Mouse (Mus musculus) layer of hippocampus, postnatal 10 days (tissue): ENCODE data around the gene Fhad1. TPM values are rescaled to one million over a fixed set of nuclear protein-coding genes. Genes with fewer than 3 reads are reported as not detected.

Experiments
- DNase-seq, 2 experiments: peaks; one replicate each; pipeline ENCODE4 v3.0.0; 2021; ENCODE audit warnings: low spot score in 2 of 2
- total RNA-seq, 2 experiments: library from RNA; stranded (reverse); gene quantifications; 2 replicates each; pipeline ENCODE4 v1.2.3; 2021

The Fhad1 gene
- total RNA-seq, 2 experiments from 2014 or later = 2.1 to 3.5 TPM

DNA sequence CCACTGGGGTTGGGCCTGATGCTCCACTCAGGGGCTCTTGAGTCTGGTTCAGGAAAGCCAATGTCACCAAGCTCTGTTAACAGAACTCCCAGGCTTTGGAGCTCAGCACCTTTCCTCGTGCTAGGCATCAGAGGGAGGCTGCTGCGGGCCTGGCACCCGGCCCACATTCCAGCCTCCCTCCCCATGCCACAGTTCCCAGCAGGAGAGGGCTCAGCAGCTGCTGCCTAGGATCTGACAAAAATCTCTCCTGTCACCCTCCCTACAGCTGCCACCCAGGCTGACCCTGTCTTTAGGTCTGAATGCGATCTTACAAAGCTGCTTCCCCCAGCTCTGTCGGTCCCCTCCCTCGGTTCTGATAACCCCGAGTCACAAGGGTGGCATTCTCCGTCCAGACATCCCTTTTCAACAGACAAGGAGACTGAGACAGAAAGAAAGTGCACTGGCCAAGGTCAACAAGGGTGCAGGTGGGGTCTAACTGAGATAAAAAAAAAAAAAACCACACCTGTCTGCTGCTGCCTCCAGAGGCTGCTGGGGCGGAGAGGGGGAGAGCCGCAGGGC lies 147.9 kb downstream of the Fhad1 start:
- no peak for DNase-seq

DNA sequence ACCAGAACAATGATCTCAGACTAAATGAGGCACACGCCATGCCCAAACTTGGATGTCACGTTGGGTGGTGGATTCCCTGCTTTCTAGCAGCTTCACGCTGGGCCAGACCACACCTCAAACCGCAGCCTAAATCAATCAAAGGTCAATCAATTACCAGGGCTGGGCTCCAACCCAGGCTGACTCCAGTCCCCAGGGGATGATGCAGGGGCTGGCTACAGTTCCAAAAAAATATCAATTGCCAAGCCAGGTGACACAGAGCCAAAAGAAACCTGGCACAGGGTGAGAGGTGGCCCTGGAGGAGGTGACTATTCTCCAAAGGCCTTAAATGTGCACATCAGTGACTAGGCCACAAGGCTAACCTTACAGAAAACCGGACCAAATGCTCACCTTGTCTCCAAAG lies 149.3 kb downstream of the Fhad1 start:
- DNase-seq = peak in 1 of 2 experiments; percentile 5

DNA sequence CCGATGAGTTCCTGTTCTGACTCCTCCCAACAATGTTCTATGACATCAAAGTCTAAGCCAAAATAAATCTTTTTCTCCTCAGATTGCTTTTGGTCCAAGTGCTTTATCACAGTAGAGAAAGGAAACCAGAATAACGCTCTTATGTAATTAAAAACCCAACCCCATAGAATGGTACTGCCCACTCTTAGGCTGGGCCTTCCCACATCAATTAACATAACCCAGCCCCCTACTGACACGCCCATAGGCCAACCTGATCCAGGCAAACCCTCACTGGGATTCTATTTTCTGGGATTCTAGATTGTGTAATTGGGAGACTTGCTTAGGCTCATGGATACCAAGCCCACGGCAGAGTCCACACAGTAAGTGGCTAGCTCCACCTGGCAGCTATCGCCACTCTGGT lies 149.9 kb downstream of the Fhad1 start:
- DNase-seq = no peak

GRCm38 (mm10) chr4:141864506-141864905 lies 150.4 kb downstream of the Fhad1 start:
- DNase-seq = no peak

DNA sequence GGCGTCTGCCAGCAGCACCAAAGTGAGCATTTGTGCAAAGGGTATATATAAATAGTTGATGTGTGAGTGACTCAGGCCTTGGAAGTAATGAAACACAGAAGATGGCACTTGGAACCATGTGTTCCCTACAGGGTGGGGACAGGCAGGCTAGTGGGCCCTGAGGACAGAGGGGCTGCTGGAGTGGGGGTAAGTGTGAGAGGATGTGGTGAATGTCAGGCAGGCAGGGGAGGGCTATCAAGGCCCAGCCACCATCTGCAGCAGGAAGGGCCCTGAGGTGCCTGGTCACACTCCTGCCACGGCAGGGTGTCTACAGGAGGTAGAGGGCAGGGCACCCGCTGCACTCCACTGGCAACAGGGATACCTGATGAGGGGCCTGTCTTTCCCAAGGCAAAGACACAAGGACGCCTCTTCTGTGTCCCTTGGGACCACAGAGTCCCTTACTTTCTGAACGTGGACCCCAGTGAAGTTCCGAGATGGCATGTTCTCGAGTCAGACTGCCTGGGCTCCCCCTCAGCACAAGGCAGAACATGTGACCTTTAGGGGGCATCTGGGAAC lies 151.1 kb downstream of the Fhad1 start:
- no peak for DNase-seq

- no peak for DNase-seq
Observed at GRCm38 (mm10) chr4:141862867-141863266, 152.0 kb downstream of the Fhad1 start.

- no peak for DNase-seq
Observed at GRCm38 (mm10) chr4:141861591-141862295, 153.1 kb downstream of the Fhad1 start.

GRCm38 (mm10) chr4:141860246-141860841 lies 154.5 kb downstream of the Fhad1 start:
- DNase-seq = no peak

DNA sequence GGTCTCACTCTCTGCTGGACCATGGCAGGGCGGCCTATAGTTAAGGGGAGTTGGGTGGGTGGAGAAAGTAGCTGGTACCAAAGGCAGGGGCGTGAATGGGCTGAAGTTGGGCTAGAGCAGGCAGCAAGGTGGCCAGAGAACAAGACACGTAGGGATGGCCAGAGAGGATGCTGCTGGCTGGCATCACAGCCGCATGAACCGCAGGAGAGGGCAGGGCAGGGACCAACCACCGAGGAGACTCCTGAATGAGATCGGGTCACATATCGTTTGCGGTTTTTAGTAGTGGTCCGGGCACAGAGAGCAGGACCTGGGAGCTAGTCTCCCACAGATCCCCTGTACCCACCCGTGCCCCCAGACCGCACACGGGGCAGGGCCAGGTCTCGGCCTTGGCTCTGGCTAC lies 155.5 kb downstream of the Fhad1 start:
- DNase-seq = no peak

DNA sequence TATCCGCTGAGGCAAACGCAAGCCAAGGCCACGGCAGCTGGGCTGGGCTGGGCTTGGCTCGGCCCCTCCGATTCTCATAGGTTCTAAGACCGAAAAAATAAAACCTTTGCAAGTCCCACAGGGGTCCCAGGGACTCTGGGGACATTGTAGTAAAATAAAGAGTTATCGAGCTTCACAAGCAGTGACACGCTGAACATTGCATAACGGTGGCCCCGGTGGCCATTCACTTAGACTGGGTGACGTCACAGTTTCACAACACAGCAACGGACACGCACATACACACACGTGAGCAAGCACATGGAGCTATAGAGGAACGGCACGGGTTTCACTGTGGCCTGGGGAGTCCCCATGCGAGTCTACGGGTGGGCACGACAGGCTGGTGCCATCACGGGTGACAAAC lies 156.4 kb downstream of the Fhad1 start:
- no peak for DNase-seq

DNA sequence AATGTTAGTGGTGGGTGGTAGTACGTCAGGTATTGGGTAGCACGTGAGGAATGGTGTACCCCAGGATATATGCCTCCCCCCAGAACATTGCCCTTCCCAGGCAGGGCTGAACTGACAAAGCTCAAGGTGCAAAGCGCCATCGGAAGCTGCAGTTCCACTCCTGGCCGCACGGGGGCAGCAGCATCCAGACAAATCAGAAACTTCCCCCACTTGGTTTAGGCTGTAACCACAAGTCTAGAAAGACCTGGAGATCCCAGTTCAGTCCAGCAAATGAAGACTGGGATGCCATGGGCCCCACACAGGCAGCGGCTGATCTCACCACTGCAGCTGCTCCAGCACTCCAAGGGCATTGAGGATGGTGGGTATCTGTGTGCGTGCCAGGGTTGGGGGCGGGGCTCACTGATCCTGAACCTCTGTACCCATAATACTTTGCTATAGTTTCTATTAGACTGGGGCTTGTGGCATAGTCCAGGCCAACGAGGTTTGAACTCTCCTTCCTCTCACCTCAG lies 157.4 kb downstream of the Fhad1 start:
- DNase-seq = peak; percentile 91 to 92

DNA sequence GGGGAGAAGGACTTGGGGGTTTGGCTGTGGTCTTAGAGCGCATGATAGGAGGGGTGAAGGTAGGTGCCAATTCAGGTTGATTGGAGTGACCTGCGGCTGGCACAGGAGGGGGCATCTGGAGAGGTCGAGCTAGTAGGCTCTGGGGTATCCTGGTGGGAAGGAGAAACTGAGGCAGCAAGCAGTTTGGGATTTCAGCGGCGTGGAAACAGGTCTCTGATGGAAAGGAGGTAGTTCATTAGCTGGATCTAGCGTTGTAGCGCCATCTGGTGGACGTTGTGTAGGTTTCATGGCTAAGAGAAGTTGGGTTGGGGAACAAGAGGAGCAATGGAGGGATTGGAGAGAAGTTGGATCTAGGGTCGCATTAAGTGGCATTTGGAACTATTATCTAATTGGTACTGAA lies 161.4 kb downstream of the Fhad1 start:
- DNase-seq = peak; percentile 75 to 79

DNA sequence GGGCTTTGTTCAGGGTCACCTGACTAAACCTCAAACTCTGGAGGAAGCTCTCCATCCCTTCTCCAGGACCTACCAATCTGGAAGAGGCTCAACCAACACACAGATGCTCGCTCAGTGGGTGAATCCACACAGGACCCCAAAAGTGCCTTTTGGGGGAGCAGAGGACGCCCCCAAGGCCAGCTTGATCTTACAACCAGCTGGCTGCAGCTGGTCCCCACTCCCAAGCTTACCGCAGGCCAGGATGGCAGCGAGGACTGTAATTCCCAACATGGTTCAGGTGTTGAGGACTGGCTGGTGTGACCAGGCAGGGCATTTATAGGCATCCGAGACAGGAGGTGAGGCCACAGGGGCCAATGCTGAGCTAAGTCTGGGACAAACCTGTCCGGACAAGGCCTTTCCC lies 168.9 kb downstream of the Fhad1 start, which contains the start of gene Ctrc:
Gene Ctrc, minus strand, starts transcription at position 361 of the 400 bp plus-strand sequence.
- no peak for DNase-seq

Other genes with a start within 250 kb of the Fhad1 start
- 10 to 100 TPM; 24.9 to 28.5 TPM for gene Dnajc16, start 224.2 kb downstream of the Fhad1 start, total RNA-seq
- 10 to 100 TPM; 21.7 to 22.7 TPM for gene Casp9, start 221.5 kb downstream of the Fhad1 start, total RNA-seq
- gene Cela2a, start 188.9 kb downstream of the Fhad1 start, total RNA-seq = not detected
- not detected for gene Ctrc, start 168.7 kb downstream of the Fhad1 start, total RNA-seq
- gene Efhd2, start 140.2 kb downstream of the Fhad1 start, total RNA-seq = 10 to 100 TPM; 43.8 to 46.9 TPM
- 1 to 10 TPM; 7.7 TPM for gene Tmem51, start 69.2 kb upstream of the Fhad1 start, total RNA-seq
- gene Kazn, start 224.3 kb upstream of the Fhad1 start, total RNA-seq = 10 to 100 TPM; 40.3 to 52.8 TPM